Mouse (Mus musculus): ENCODE data around the gene Gm10521.

Gene Gm10521

GRCm38 (mm10) chr1:171895364-171895763 is at the start of gene Gm10521:
TSS of gene Gm10521 (plus strand) at chr1:171895664.
- 69% methylated on average over 5 of the region's 5 CpGs for WGBS

- WGBS: 81% methylated on average over 4 of the region's 4 CpGs
Observed at GRCm38 (mm10) chr1:171848757-171849156, 46.7 kb upstream of the Gm10521 start.

- WGBS: 59% methylated on average over 5 of the region's 5 CpGs
Observed at GRCm38 (mm10) chr1:171849454-171849853, 46.0 kb upstream of the Gm10521 start.

DNA sequence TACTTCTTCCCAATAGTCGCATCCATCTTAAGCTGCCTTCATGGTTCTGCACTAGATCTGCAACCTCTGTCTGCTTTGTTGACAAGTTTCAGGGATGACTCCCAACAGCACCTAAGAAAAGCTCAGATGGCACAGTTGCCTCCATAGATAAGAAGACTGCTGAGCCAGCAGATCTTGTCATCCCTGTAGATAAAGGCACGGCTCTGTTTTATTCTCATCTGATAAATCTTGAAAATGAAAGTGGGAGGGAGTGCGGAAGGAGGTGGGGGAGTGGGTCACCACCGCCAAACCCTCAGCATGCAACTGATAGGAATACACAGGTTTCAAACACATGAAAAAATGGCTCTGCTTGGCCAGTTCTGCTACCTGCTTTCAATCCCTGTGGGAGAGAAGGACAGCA is 30.0 kb upstream of the Gm10521 start:
- WGBS: 96% methylated on average over 4 of the region's 4 CpGs

GRCm38 (mm10) chr1:171886989-171887388 is 8.5 kb upstream of the Gm10521 start:
- whole genome bisulfite sequencing: 28% methylated on average over 1 of the region's 1 CpGs

- WGBS: 82% methylated on average over 1 of the region's 1 CpGs
Observed at GRCm38 (mm10) chr1:171904011-171904410, 8.5 kb downstream of the Gm10521 start.

DNA sequence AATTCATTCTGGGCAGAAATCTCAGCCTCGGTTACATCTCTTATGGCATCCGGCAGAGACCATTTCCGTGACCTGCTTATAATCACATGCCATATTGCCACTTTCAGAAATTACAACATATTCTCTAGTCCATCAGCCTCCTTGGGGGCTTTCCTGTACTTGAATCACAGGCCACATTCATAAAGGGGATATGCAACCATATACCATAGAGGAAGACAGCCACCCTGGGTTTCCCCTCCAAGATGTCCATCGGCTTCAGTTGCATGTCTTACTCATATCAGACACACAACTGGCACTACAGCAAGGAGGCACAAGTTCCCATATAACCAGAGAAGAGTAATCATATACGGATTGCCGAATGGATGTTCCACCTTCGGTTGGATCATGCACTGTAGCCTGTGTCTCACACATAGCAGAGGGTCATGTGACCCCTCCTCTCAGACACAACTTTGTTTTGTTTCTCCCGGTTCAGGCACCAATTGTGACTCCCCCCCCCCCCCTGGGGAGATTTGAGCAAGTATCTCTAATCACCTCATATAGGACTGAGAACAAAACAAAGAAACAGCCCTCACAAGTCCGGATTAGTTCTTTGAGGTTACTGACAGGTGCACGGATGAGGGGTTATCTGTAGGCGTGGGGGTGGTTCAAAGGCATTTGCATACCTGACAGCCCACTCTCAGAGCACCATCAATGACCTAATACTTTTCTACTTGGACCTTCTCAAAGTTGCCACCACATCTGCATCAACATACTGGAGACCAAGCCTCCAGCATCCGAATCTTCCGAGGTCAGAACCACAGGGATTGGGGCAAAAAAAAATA is 20.4 kb downstream of the Gm10521 start:
- WGBS: 75% methylated on average over 13 of the region's 13 CpGs

DNA sequence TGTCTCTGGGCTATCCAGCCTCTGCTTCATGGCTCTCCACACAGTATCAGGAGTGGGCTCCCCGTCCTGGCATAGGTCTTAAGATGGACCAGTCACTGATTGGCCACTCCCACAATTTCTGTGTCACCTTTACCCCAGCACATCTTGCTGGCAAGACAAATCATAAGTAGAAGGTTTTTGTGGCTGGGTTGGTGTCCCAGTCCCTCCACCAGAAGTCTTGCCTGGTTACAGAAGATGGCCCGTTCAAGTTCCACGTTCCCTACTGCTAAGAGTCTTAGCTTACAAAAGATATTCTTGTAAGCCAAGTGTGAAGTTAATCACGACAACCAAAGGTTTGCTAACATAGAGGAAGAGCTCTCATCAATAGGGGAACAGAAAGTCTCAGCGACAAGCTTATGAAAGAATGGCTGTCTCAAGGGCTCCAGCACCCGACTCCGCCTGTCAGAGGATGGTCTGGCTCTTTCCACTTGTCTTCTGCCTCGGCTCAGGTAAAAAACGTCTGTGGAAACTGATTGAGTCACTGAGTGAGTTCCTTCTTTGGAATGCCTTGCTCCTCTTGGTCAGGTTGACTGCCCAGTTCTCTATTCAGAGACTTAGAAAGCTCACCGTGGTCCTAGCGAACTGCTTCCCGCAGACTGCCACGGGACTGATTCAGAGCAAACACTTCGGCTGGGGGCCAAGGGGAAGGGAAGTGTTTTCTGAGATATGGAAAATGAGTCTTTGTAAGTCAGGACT is 22.0 kb downstream of the Gm10521 start, which contains the start of gene Slamf6:
TSS of gene Slamf6 (plus strand) at position 211 of the 735 bp plus-strand sequence.
- 79% methylated on average over 14 of the region's 14 CpGs for WGBS

DNA sequence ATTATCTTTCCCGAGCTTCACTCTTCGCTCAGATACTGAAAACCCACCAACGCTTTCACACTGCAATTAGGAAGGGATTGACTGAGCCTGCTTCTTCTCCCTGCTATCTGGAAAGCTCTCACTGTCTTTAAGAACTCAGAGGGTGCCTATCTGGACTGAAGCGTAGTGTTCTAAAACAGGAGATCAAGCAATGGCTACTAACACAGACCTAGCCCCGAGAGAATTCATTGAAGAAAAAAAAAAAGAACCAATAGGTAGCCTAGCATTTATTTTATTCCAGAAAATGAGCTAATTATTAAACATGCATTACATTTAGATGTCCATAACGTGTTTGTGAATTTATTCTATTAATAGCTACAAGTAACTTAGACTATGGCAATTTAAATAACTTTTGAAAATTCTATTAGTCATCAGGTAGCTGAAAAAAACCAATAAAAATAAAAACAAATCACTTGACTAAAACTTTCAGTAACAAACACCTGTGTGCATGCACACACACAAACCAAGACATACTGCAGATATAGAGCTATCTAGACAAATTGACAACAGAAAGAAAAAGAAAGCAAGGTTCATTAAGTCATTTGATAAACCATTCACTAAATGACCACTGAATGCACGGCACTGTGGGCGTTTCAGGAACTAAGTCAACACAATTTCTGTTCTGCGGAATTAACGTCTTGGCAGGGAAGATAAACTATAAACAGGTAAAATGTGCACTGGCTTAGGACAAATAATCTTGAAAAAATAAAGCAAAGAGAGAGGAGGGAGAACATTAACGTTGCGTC is 22.9 kb downstream of the Gm10521 start:
- WGBS: 89% methylated on average over 12 of the region's 12 CpGs

GRCm38 (mm10) chr1:171919193-171919592 is 23.7 kb downstream of the Gm10521 start:
- 88% methylated on average over 5 of the region's 5 CpGs for WGBS

DNA sequence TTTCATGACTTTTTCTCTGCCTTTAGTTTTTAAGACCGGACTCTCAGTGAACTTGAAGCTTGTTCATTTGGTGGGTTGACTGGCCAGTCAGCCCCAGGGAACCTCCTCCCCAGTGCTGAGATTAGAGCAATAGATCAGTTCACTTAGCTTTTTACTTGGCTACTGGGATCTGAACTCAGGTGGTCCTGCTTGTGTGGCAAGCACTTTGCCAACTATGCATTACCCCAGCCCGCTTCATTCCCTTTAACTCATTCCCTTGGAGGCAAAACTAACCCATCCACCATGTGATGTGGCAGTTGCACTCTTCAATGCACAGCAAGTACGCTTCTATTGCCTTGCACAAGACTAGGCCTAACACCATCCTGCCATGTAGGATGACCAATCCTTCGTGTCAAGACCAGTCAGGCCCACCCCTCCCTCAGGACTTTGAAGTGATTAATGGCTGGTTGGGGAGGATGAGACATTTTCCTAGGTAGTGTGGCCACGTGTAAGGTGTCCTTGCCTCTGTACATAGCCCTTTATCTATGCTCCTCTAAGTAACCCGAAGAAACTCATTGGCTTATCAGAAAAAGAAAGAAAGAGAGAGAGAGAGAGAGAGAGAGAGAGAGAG is 24.5 kb downstream of the Gm10521 start:
- WGBS: 90% methylated on average over 6 of the region's 6 CpGs

GRCm38 (mm10) chr1:171920989-171921621 is 25.6 kb downstream of the Gm10521 start:
- 87% methylated on average over 9 of the region's 9 CpGs for WGBS

GRCm38 (mm10) chr1:171921641-171922040 is 26.2 kb downstream of the Gm10521 start:
- WGBS: 80% methylated on average over 2 of the region's 2 CpGs

- 56% methylated on average over 5 of the region's 5 CpGs for WGBS
Observed at GRCm38 (mm10) chr1:171922844-171923243, 27.4 kb downstream of the Gm10521 start.

DNA sequence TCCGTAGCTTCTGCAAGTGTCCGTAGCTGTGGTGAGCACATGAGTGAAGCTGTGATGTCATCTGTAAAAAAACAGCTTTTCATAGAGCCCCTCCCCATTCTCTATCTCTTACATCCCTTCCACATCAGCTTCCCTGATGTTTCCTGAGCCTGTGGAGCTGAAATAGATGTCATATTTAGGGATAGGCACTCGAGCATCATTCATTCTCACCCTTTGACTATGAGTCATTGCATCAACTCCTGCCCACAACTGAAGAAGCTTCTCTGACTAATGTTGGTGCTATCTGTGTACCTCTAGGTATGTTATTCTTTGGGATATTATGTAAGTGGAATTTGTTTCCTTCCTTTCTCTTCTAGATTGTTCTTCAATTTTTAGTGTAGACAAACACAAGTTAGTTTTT is 29.4 kb downstream of the Gm10521 start:
- WGBS: 60% methylated on average over 3 of the region's 3 CpGs

DNA sequence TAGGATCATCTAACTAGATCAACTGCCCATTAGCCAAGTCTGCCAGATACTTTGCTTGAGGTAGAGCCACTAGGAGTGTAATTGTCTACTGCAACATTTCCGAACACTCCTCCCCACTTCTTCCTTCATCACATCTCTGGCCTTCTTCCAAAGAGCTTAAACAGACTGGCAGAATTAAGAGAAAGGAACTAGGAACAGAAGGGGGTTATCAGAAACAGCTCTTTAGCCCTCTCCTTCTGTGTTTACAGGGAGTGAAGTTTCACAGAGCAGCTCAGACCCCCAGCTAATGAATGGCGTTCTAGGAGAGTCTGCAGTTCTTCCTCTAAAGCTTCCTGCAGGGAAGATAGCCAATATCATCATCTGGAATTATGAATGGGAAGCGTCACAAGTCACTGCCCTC is 38.4 kb downstream of the Gm10521 start:
- 48% methylated on average over 3 of the region's 3 CpGs for WGBS

GRCm38 (mm10) chr1:171938952-171939948 is 43.8 kb downstream of the Gm10521 start:
- WGBS: 72% methylated on average over 14 of the region's 14 CpGs

DNA sequence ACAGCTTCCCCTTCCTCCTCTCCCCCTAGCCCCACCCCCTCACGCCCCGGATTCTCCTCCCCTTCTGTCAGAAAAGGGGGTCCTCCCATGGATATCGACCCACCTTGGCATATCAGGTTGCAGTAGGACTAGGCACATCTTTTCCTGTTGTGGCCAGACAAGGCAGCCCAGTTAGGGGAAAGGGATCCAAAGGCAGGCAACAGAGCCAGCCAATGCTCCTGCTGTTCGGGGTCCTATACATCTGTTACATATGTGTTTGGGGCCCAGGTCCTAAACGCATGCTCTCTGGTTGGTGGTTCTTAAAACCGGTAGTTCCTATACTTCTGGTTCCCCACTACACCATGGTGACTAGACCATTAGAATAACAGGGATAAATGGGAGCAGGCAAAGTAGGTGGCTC is 45.2 kb downstream of the Gm10521 start:
- 84% methylated on average over 6 of the region's 6 CpGs for WGBS

GRCm38 (mm10) chr1:171946447-171946995 is 51.1 kb downstream of the Gm10521 start:
- WGBS: 61% methylated on average over 6 of the region's 6 CpGs
